Mouse (Mus musculus): ENCODE results near the gene Cacnb3. TPM values are rescaled to one million over a fixed set of nuclear protein-coding genes. Genes with fewer than 3 reads are reported as not detected.

Gene Cacnb3
- 0.44 TPM for polyA plus RNA-seq (2014; fragmentation: Illumina TruSeq; extraction: RNeasy Lipid Tissue Mini Kit (QIAGEN cat#74804); ENCODE audit: low read depth, low replicate concordance)

GRCm38 (mm10) chr15:98630540-98630939 lies at the start of gene Cacnb3:
Cacnb3 (plus strand) TSS chr15:98630840.

DNA sequence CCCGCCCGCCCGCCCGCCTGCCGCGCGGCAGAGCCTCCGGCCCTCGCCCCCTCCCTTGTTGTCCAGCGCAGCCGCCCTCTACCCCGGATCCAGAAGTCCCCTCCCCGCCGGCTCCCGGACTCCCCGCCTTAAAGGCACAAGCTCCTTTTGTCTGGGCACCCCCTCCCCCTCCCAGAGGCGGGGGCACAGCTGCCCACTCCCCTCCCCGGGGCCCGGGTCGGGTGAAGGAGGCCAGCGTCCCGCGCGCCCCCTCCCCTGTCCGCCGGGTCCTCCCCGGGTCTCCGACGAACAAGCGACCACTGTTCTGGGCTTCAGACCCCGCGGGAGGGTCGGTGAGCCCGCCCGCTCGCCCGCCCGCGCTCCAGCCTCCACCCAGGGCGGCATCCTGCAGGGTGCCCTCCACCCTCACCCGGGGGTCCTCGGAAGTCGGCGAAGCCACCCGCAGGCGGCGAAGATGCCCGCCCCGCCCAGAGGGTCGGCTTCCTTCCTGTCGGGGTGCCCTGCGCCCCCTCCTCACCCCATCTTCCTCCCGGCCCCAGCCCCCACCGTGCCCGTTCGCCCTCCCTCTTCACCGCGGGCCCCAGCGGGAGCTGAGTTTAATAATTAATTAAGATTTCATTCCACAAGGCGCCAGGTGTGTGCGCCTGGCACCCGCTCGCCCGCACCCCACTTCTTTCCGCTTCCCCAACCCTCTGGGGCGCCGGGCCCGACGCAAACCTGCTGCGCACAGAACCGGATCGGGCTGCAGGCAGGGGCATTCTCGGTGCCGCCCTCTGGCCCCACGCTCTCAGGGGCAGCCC lies 21.1 kb upstream of the Cacnb3 start, which contains the start of gene Adcy6:
Gene Adcy6 (minus strand): TSS at position 746 of the 800 bp plus-strand sequence.

GRCm38 (mm10) chr15:98662567-98663545 lies 32.2 kb downstream of the Cacnb3 start, which contains the start of gene Ddx23:
Ddx23 (minus strand) TSS chr15:98662894.

DNA sequence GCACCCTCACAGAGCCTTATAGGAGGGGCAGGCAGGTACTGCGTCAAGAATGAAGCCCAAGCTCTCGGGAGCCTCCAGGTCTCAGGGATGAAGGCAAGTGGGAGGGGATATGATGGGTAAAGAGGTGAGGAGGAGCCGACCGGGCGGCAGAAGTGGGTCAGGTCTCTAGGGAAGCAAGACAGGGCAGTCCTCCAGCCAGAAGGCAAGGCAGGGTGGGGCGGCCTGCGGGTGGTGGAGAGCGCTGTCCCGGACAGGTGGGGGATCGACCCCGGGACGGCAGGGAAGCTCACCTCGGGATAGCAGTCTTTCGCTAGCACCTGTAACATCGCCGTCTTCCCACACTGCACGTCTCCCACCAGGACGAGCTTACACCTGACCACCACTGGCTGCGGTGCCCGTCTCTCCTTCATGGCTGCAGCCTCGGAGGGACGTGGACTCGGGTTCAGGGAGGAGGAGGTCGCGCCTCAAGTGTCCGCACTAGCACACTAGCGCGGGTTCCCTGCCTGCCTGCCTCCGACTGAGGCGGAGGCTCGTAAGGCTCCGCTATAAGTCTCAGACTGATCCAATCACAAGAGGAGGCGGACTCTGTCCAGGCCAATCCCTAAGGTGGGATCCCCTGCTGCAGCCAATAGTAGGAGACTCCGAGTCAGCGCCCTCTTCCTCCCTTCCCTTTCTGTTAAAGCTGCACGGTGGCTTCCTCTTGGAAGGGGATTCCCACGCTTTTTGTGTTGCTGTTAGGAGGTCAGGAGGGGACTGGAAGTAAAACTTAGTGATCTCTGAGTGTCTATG lies 46.5 kb downstream of the Cacnb3 start, which contains the start of gene Rnd1:
Gene Rnd1 (minus strand): TSS at position 522 of the 789 bp plus-strand sequence.

Other genes with a start within 250 kb of the Cacnb3 start
- gene Olfr283, start 249.9 kb upstream of the Cacnb3 start, polyA plus RNA-seq (2014; fragmentation: Illumina TruSeq; extraction: RNeasy Lipid Tissue Mini Kit (QIAGEN cat#74804); ENCODE audit: low read depth, low replicate concordance) = not detected
- not detected for gene Olfr282, start 199.6 kb upstream of the Cacnb3 start, polyA plus RNA-seq (2014; fragmentation: Illumina TruSeq; extraction: RNeasy Lipid Tissue Mini Kit (QIAGEN cat#74804); ENCODE audit: low read depth, low replicate concordance)
- gene Olfr281, start 178.3 kb upstream of the Cacnb3 start, polyA plus RNA-seq (2014; fragmentation: Illumina TruSeq; extraction: RNeasy Lipid Tissue Mini Kit (QIAGEN cat#74804); ENCODE audit: low read depth, low replicate concordance) = not detected
- not detected for gene OR5BS1P, start 160.9 kb upstream of the Cacnb3 start, polyA plus RNA-seq (2014; fragmentation: Illumina TruSeq; extraction: RNeasy Lipid Tissue Mini Kit (QIAGEN cat#74804); ENCODE audit: low read depth, low replicate concordance)
- not detected for gene Lalba, start 148.1 kb upstream of the Cacnb3 start, polyA plus RNA-seq (2014; fragmentation: Illumina TruSeq; extraction: RNeasy Lipid Tissue Mini Kit (QIAGEN cat#74804); ENCODE audit: low read depth, low replicate concordance)
- gene Olfr279, start 138.4 kb upstream of the Cacnb3 start, polyA plus RNA-seq (2014; fragmentation: Illumina TruSeq; extraction: RNeasy Lipid Tissue Mini Kit (QIAGEN cat#74804); ENCODE audit: low read depth, low replicate concordance) = not detected
- gene Kansl2, start 96.6 kb upstream of the Cacnb3 start, polyA plus RNA-seq (2014; fragmentation: Illumina TruSeq; extraction: RNeasy Lipid Tissue Mini Kit (QIAGEN cat#74804); ENCODE audit: low read depth, low replicate concordance) = 29.9 TPM
- gene Ccnt1, start 59.9 kb upstream of the Cacnb3 start, polyA plus RNA-seq (2014; fragmentation: Illumina TruSeq; extraction: RNeasy Lipid Tissue Mini Kit (QIAGEN cat#74804); ENCODE audit: low read depth, low replicate concordance) = 41.7 TPM
- not detected for gene 4930415O20Rik, start 59.8 kb upstream of the Cacnb3 start, polyA plus RNA-seq (2014; fragmentation: Illumina TruSeq; extraction: RNeasy Lipid Tissue Mini Kit (QIAGEN cat#74804); ENCODE audit: low read depth, low replicate concordance)
- 7.5 TPM for gene Adcy6, start 20.8 kb upstream of the Cacnb3 start, polyA plus RNA-seq (2014; fragmentation: Illumina TruSeq; extraction: RNeasy Lipid Tissue Mini Kit (QIAGEN cat#74804); ENCODE audit: low read depth, low replicate concordance)
- gene Ddx23, start 32.1 kb downstream of the Cacnb3 start, polyA plus RNA-seq (2014; fragmentation: Illumina TruSeq; extraction: RNeasy Lipid Tissue Mini Kit (QIAGEN cat#74804); ENCODE audit: low read depth, low replicate concordance) = 2.1 TPM
- 0.40 TPM for gene Rnd1, start 46.6 kb downstream of the Cacnb3 start, polyA plus RNA-seq (2014; fragmentation: Illumina TruSeq; extraction: RNeasy Lipid Tissue Mini Kit (QIAGEN cat#74804); ENCODE audit: low read depth, low replicate concordance)
- gene Ccdc65, start 77.4 kb downstream of the Cacnb3 start, polyA plus RNA-seq (2014; fragmentation: Illumina TruSeq; extraction: RNeasy Lipid Tissue Mini Kit (QIAGEN cat#74804); ENCODE audit: low read depth, low replicate concordance) = 0.69 TPM
- gene Fkbp11, start 97.4 kb downstream of the Cacnb3 start, polyA plus RNA-seq (2014; fragmentation: Illumina TruSeq; extraction: RNeasy Lipid Tissue Mini Kit (QIAGEN cat#74804); ENCODE audit: low read depth, low replicate concordance) = not detected
- 32.6 TPM for gene Arf3, start 132.4 kb downstream of the Cacnb3 start, polyA plus RNA-seq (2014; fragmentation: Illumina TruSeq; extraction: RNeasy Lipid Tissue Mini Kit (QIAGEN cat#74804); ENCODE audit: low read depth, low replicate concordance)
- gene Wnt10b, start 147.3 kb downstream of the Cacnb3 start, polyA plus RNA-seq (2014; fragmentation: Illumina TruSeq; extraction: RNeasy Lipid Tissue Mini Kit (QIAGEN cat#74804); ENCODE audit: low read depth, low replicate concordance) = not detected
- not detected for gene Wnt1, start 159.0 kb downstream of the Cacnb3 start, polyA plus RNA-seq (2014; fragmentation: Illumina TruSeq; extraction: RNeasy Lipid Tissue Mini Kit (QIAGEN cat#74804); ENCODE audit: low read depth, low replicate concordance)
- gene Ddn, start 178.7 kb downstream of the Cacnb3 start, polyA plus RNA-seq (2014; fragmentation: Illumina TruSeq; extraction: RNeasy Lipid Tissue Mini Kit (QIAGEN cat#74804); ENCODE audit: low read depth, low replicate concordance) = 2.7 TPM
- gene Prkag1, start 200.7 kb downstream of the Cacnb3 start, polyA plus RNA-seq (2014; fragmentation: Illumina TruSeq; extraction: RNeasy Lipid Tissue Mini Kit (QIAGEN cat#74804); ENCODE audit: low read depth, low replicate concordance) = 54.5 TPM
- gene Kmt2d, start 240.4 kb downstream of the Cacnb3 start, polyA plus RNA-seq (2014; fragmentation: Illumina TruSeq; extraction: RNeasy Lipid Tissue Mini Kit (QIAGEN cat#74804); ENCODE audit: low read depth, low replicate concordance) = 1.3 TPM